Mouse (Mus musculus) spleen, adult 2 months (tissue): ENCODE data around the gene Fam189b.

Source experiments
- CTCF ChIP-seq: fragments of 200-500 bp; IDR thresholded peaks from 2 replicates; pipeline ENCODE4 v1.5.1; 2011; ENCODE audit warnings: mild to moderate bottlenecking, inconsistent platforms; ENCODE audit not compliant: insufficient read depth, insufficient read length, insufficient replicate concordance; ENCODE audit errors: extremely low read depth
- POLR2A ChIP-seq: fragments of 200-500 bp; IDR thresholded peaks from 2 replicates; pipeline ENCODE4 v1.6.1; 2011; ENCODE audit warnings: low read depth, low read length, inconsistent platforms

DNA sequence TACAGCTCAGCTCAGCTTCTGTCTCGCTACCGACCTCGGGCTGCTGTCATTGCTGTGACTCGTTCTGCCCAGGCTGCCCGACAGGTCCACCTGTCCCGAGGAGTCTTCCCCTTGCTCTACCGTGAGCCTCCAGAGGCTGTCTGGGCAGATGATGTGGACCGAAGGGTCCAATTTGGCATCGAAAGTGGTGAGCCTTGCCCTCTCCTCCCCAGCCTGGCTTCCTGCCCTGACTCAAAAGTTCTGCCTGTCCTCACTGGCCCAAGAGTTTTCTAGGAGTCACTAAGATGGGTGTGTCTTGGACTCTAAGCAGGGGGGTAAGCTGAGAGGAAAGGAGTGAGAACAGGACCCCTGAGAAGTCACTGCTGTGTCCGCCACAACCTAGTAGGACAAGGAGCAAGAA, 38.1 kb upstream of the Fam189b start:
- TF ChIP-seq POLR2A (no peak), CTCF (no peak)
